ENCODE assay signal across 25 mouse cellular contexts in genomic region chr5:113652215-113652614, GRCm38 (mm10). TPM values are rescaled to one million over a fixed set of nuclear protein-coding genes. Genes with fewer than 3 reads are reported as not detected.
DNase-seq lines count a peak whose midpoint lies in the region; ATAC-seq and TF ChIP-seq lines count a peak whose summit lies in the region.
"Had no signal": no experiment of that assay in that cellular context is flagged by ENCODE, and none has a peak within 500 bp of the region (broad histone marks: within the 10 kb centered on the region; RNA-seq: fewer than 3 reads in every experiment).

No protein-coding gene starts in this region.

- no peak overlapping the region for H3K4me2 ChIP-seq in heart, embryonic 15.5 days
- H3K4me2 ChIP-seq in midbrain, embryonic 15.5 days = no peak overlapping the region
- H3K4me2 ChIP-seq: hindbrain, embryonic 14.5 days; limb, embryonic 15.5 days; lung, embryonic 15.5 days; neural tube, embryonic 15.5 days; stomach, embryonic 15.5 days had no signal

- H3K27ac ChIP-seq in heart, embryonic 15.5 days = no peak overlapping the region
- H3K27ac ChIP-seq in midbrain, embryonic 10.5 days (replicated peaks) = peak overlapping the region; percentile 52; the same call in 1 of the 2 replicates
- no peak overlapping the region for H3K27ac ChIP-seq in midbrain, embryonic 15.5 days
- H3K27ac ChIP-seq in layer of hippocampus, adult 2 months = no peak overlapping the region
- H3K27ac ChIP-seq: forebrain, embryonic 10.5 days; hindbrain, embryonic 14.5 days; limb, embryonic 15.5 days; liver, embryonic 14.5 days; lung, embryonic 15.5 days; macrophage; neural tube, embryonic 15.5 days; stomach, embryonic 15.5 days had no signal

- H3K36me3 ChIP-seq in heart, embryonic 15.5 days = no peaks in the 10 kb centered on the region
- H3K36me3 ChIP-seq in midbrain, embryonic 10.5 days = no peaks in the 10 kb centered on the region
- H3K36me3 ChIP-seq in midbrain, embryonic 15.5 days (replicated peaks) = no peaks in the 10 kb centered on the region
- H3K36me3 ChIP-seq: forebrain, embryonic 10.5 days; limb, embryonic 15.5 days; lung, embryonic 15.5 days; neural tube, embryonic 15.5 days; stomach, embryonic 15.5 days had no signal

- intact Hi-C loops in gastrocnemius, postnatal 36 days (cut with DNase I) = no loop called here

- no peaks in the 10 kb centered on the region for H3K9me3 ChIP-seq in heart, embryonic 15.5 days (replicated peaks)
- H3K9me3 ChIP-seq in midbrain, embryonic 10.5 days (replicated peaks) = no peaks in the 10 kb centered on the region
- H3K9me3 ChIP-seq in midbrain, embryonic 15.5 days = no peaks in the 10 kb centered on the region
- H3K9me3 ChIP-seq: forebrain, embryonic 10.5 days; limb, embryonic 15.5 days; lung, embryonic 15.5 days; neural tube, embryonic 15.5 days; stomach, embryonic 15.5 days had no signal

- WGBS in heart, embryonic 15.5 days = 16% methylated on average over 5 of the region's 5 CpGs
- WGBS in midbrain, embryonic 10.5 days = 35% methylated on average over 5 of the region's 5 CpGs
- WGBS in midbrain, embryonic 15.5 days = 30% methylated on average over 5 of the region's 5 CpGs

- H3K4me3 ChIP-seq in heart, embryonic 15.5 days = no peak overlapping the region
- no peak overlapping the region for H3K4me3 ChIP-seq in midbrain, embryonic 10.5 days
- H3K4me3 ChIP-seq in midbrain, embryonic 15.5 days = no peak overlapping the region
- no peak overlapping the region for H3K4me3 ChIP-seq in layer of hippocampus, adult 2 months
- H3K4me3 ChIP-seq: forebrain, embryonic 10.5 days; limb, embryonic 15.5 days; lung, embryonic 15.5 days; neural tube, embryonic 15.5 days; stomach, embryonic 15.5 days had no signal

- no peak overlapping the region for H3K9ac ChIP-seq in heart, embryonic 15.5 days
- no peak overlapping the region for H3K9ac ChIP-seq in midbrain, embryonic 15.5 days
- H3K9ac ChIP-seq: hindbrain, embryonic 14.5 days; limb, embryonic 15.5 days; liver, embryonic 14.5 days; lung, embryonic 15.5 days; neural tube, embryonic 15.5 days; stomach, embryonic 15.5 days had no signal

- H3K27me3 ChIP-seq in heart, embryonic 15.5 days = peaks cover 18% of the 10 kb centered on the region
- peaks cover 42% of the 10 kb centered on the region for H3K27me3 ChIP-seq in midbrain, embryonic 10.5 days (ENCODE audit: low read depth, poor library complexity, severe bottlenecking)
- peaks cover 3% of the 10 kb centered on the region; the same call in 1 of the 2 replicates for H3K27me3 ChIP-seq in midbrain, embryonic 15.5 days (replicated peaks)
- H3K27me3 ChIP-seq: stomach, embryonic 15.5 days had no signal

- H3K4me1 ChIP-seq in heart, embryonic 15.5 days (replicated peaks) = peaks cover 15% of the 10 kb centered on the region
- H3K4me1 ChIP-seq in midbrain, embryonic 10.5 days = peaks cover 28% of the 10 kb centered on the region
- H3K4me1 ChIP-seq in midbrain, embryonic 15.5 days = peaks cover 11% of the 10 kb centered on the region

- peak; percentile 32; the same call in 1 of the 2 replicates for ATAC-seq in heart, embryonic 15.5 days (replicated peaks; ENCODE audit: insufficient number of reproducible peaks, insufficient read depth, low FRiP score, low read depth)
- ATAC-seq in midbrain, embryonic 15.5 days (replicated peaks) = no peak
- ATAC-seq: forebrain, embryonic 16.5 days had no signal

- peak; percentile 39 for DNase-seq in adrenal gland, adult 2 months
- DNase-seq in adrenal gland, postnatal 4 days (ENCODE audit: low spot score in 2 of 2) = no peak
- no peak for DNase-seq in heart, postnatal 4 days
- peak; percentile 28 for DNase-seq in midbrain, embryonic 10.5 days (ENCODE audit: low spot score)
- no peak for DNase-seq in layer of hippocampus, adult 2 months (ENCODE audit: low spot score in 2 of 2)
- no peak for DNase-seq in gastrocnemius, postnatal 36 days
- DNase-seq: cerebellum, adult 8-10 months; gastrocnemius, postnatal 14 days; kidney, adult 9 months; kidney, postnatal 36 days; right cerebral cortex, adult 18-20 months; right cerebral cortex, postnatal 4 days; thymus, adult 2 months; thymus, postnatal 4 days had no signal

- TF ChIP-seq CTCF in layer of hippocampus, adult 2 months (conservative IDR thresholded peaks at IDR 0.05) = no peak

RNA-seq across cellular contexts. Expression of gene Cmklr1, which starts 2.0 kb away (rescaled TPM):
- 10 to 100 TPM; 25.3 to 25.7 TPM for total RNA-seq in adrenal gland, adult 2 months (2021)
- polyA plus RNA-seq in adrenal gland, adult 2 months (2012; rRNA removed) = 61.3 and 75.6 TPM in 2 replicates
- total RNA-seq in adrenal gland, postnatal 4 days (2021) = 10 to 100 TPM; 14.8 to 15.4 TPM
- polyA plus RNA-seq in heart, embryonic 15.5 days (2015; fragmentation: Nextera tagmentation; extraction: Ambion mirVana) = 4.4 and 5.0 TPM in 2 replicates
- 10 to 100 TPM; 12.6 to 14.6 TPM for total RNA-seq in heart, postnatal 4 days (2021)
- 0.58 and 1.1 TPM in 2 replicates for polyA plus RNA-seq in midbrain, embryonic 10.5 days (2016; fragmentation: Nextera tagmentation; extraction: Ambion mirVana)
- 2.0 and 2.8 TPM in 2 replicates for polyA plus RNA-seq in midbrain, embryonic 15.5 days (2015; fragmentation: Nextera tagmentation; extraction: Ambion mirVana)
- total RNA-seq in layer of hippocampus, adult 2 months (2021) = 1 to 10 TPM; 3.3 to 4.5 TPM
- 10 to 100 TPM; 11.8 to 14.0 TPM for total RNA-seq in gastrocnemius, postnatal 36 days (2021)

Comparison
In these comparisons a context has a peak if more than half of its experiments do, and no peak if none do; other contexts are left out.
1. DNase-seq: peak in adrenal gland, adult 2 months (single experiment) and midbrain, embryonic 10.5 days (single experiment); none in adrenal gland, postnatal 4 days (0 of 2), heart, postnatal 4 days (single experiment), layer of hippocampus, adult 2 months (0 of 2) and gastrocnemius, postnatal 36 days (0 of 2).